Mouse (Mus musculus) CD8-positive naive resting alpha-beta T cell, adult 2 months (primary cell): ENCODE results near the gene Ccdc57.

Experiments
- DNase-seq, 2 experiments: peaks; one replicate each; pipeline ENCODE4 v3.0.0; 2022; ENCODE audit warnings: low read depth in 2 of 2, low spot score in 2 of 2

Gene Ccdc57

GRCm38 (mm10) chr11:120822831-120823550 lies 109.7 kb downstream of the Ccdc57 start:
- DNase-seq = peak in 1 of 2 experiments; percentile 9

GRCm38 (mm10) chr11:120822321-120822720 lies 110.4 kb downstream of the Ccdc57 start:
- DNase-seq = no peak

GRCm38 (mm10) chr11:120821076-120821922 lies 111.4 kb downstream of the Ccdc57 start:
- DNase-seq = no peak

- DNase-seq = no peak
Measured at GRCm38 (mm10) chr11:120820546-120820945, 112.1 kb downstream of the Ccdc57 start.

GRCm38 (mm10) chr11:120819556-120819955 lies 113.1 kb downstream of the Ccdc57 start:
- DNase-seq = no peak

- no peak for DNase-seq
Measured at GRCm38 (mm10) chr11:120818251-120818650, 114.4 kb downstream of the Ccdc57 start.

GRCm38 (mm10) chr11:120817358-120817757 lies 115.3 kb downstream of the Ccdc57 start:
- DNase-seq = no peak

- no peak for DNase-seq
Measured at GRCm38 (mm10) chr11:120812068-120812467, 120.6 kb downstream of the Ccdc57 start.

GRCm38 (mm10) chr11:120808010-120808409 lies 124.7 kb downstream of the Ccdc57 start:
- no peak for DNase-seq

GRCm38 (mm10) chr11:120805375-120806298 lies 127.0 kb downstream of the Ccdc57 start:
- DNase-seq = no peak

- no peak for DNase-seq
Measured at GRCm38 (mm10) chr11:120804769-120805168, 127.9 kb downstream of the Ccdc57 start.

GRCm38 (mm10) chr11:120804274-120804673 lies 128.4 kb downstream of the Ccdc57 start:
- DNase-seq = no peak

- DNase-seq = peak; percentile 78 to 82
Measured at GRCm38 (mm10) chr11:120800061-120800904, 132.4 kb downstream of the Ccdc57 start.

- no peak for DNase-seq
Measured at GRCm38 (mm10) chr11:120799316-120799890, 133.3 kb downstream of the Ccdc57 start.

- no peak for DNase-seq
Measured at GRCm38 (mm10) chr11:120798244-120798643, 134.4 kb downstream of the Ccdc57 start.

- DNase-seq = no peak
Measured at GRCm38 (mm10) chr11:120796614-120796946, 136.1 kb downstream of the Ccdc57 start.

GRCm38 (mm10) chr11:120795756-120796613 lies 136.7 kb downstream of the Ccdc57 start, which contains the start of gene Dus1l:
Gene Dus1l, minus strand, starts transcription at chr11:120796403.
- peak; percentile 96 to 97 for DNase-seq

GRCm38 (mm10) chr11:120792652-120793051 lies 140.0 kb downstream of the Ccdc57 start:
- DNase-seq = no peak

- no peak for DNase-seq
Measured at GRCm38 (mm10) chr11:120789810-120790209, 142.9 kb downstream of the Ccdc57 start.
